Mouse (Mus musculus) gastrocnemius, postnatal 10 days (tissue): ENCODE results near the gene Gm9040. TPM values are rescaled to one million over a fixed set of nuclear protein-coding genes. Genes with fewer than 3 reads are reported as not detected.
A peak's percentile ranks its signal among the peaks of the same experiment; 100 is the strongest.
"Not testable (repeated sequence)": the region's sequence is repeated elsewhere in the genome, so short reads cannot be mapped to it uniquely, and the experiment has no call there.

Source experiments
- DNase-seq: peaks from one replicate; pipeline ENCODE4 v3.0.0; 2021; ENCODE audit warnings: mixed read lengths
- long read RNA-seq, 2 experiments: library from polyadenylated mRNA; stranded (forward); transcript quantifications; one replicate each; pipeline ENCODE4 v2.0.0; 2021
- total RNA-seq, 2 experiments: library from RNA; stranded (reverse); gene quantifications; 2 replicates each; pipeline ENCODE4 v1.2.3; 2021

Gene Gm9040
- not detected for total RNA-seq
- long read RNA-seq, experiment 1 = 0 reads
- long read RNA-seq, experiment 2 = 0 reads

GRCm38 (mm10) chr10:118326869-118327268, at the start of gene Gm9040:
Gene Gm9040 (minus strand): TSS chr10:118326969.
- not testable (repeated sequence) for DNase-seq

- DNase-seq = peak; percentile 76
These were observed 43.7 kb upstream of the Gm9040 start for GRCm38 (mm10) chr10:118370443-118370842.

- DNase-seq = no peak
These were observed 42.7 kb upstream of the Gm9040 start for GRCm38 (mm10) chr10:118369518-118369917.

- not testable (repeated sequence) for DNase-seq
These were observed 27.2 kb upstream of the Gm9040 start, which contains the start of gene Gm9049 for GRCm38 (mm10) chr10:118354005-118354404. Gene Gm9049 (minus strand): TSS chr10:118354105.

- DNase-seq = not testable (repeated sequence)
These were observed 21.8 kb upstream of the Gm9040 start, which contains the start of gene Gm9048 for GRCm38 (mm10) chr10:118348579-118348978. Gene Gm9048 (minus strand): TSS chr10:118348679.

DNA sequence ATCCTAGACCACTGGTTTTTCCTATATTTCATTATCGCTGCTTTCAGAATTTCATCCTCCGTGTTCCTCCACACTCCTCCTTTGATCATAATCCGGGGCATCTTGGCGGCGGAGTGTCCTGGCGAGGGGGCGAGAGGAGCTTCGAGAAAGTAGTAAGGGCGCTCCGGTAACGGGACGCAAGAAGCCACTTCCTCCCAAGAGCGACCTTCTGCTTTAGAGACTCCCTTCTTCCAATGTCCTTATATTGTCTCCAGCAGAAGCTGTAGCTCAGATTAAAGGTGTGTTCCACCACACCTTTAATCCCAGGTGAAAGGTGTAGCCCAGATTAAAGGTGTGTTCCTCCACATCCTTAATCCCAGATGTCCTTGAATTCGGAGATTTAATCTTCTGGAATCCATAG, 16.4 kb upstream of the Gm9040 start, which contains the start of gene Gm9046:
TSS of gene Gm9046 (minus strand) at position 101 of the 400 bp plus-strand sequence.
- DNase-seq = not testable (repeated sequence)

- not testable (repeated sequence) for DNase-seq
These were observed 11.0 kb upstream of the Gm9040 start, which contains the start of gene Gm9045 for GRCm38 (mm10) chr10:118337731-118338130. Gene Gm9045 (minus strand): TSS chr10:118337831.

DNA sequence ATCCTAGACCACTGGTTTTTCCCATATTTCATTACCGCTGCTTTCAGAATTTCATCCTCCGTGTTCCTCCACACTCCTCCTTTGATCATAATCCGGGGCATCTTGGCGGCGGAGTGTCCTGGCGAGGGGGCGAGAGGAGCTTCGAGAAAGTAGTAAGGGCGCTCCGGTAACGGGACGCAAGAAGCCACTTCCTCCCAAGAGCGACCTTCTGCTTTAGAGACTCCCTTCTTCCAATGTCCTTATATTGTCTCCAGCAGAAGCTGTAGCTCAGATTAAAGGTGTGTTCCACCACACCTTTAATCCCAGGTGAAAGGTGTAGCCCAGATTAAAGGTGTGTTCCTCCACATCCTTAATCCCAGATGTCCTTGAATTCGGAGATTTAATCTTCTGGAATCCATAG, 5.5 kb upstream of the Gm9040 start, which contains the start of gene Gm9044:
TSS of gene Gm9044 (minus strand) at position 101 of the 400 bp plus-strand sequence.
- DNase-seq = not testable (repeated sequence)

GRCm38 (mm10) chr10:118319024-118319423, 7.7 kb downstream of the Gm9040 start:
- DNase-seq = no peak

- not testable (repeated sequence) for DNase-seq
These were observed 24.6 kb downstream of the Gm9040 start for GRCm38 (mm10) chr10:118302133-118302532.

DNA sequence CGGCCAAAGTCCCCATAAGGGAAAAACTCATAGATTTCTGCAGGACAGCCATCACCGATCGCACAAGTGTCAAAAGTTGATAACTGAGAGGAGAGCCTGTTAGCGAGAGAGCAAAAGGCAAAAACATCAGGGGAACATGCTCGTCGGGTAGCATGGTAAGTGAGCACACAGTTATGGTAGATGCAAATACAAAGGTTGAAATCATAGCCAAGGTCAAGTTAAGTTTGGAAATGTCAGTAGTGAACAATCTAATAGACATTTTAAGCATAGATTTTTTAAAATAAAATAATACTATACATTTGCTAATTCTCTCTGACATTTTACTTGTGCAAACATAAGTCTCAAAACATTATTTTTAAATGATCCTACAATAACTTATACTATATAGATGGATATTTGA, 31.8 kb downstream of the Gm9040 start, which contains the start of gene Iltifb:
TSS of gene Iltifb (minus strand) at position 101 of the 400 bp plus-strand sequence.
- DNase-seq = no peak

DNA sequence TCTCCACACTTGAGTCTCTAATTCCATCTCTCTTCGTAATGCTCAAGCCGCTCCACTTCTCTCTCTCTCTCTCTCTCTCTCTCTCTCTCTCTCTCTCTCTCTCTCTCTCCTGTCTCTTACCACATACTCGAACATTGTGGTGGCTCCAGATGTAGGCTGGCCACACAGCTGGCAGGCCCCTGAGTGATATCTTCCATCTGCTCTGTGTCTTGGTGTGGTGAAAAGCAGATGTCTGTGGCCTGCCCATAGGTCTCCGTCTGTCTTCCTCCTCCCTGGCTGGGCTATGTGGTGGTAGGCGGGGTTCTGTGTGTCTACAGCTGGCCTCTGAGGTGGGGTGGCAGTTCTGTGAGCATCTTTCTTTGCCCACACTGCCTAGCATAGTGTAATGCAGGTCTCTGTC, 43.8 kb downstream of the Gm9040 start:
- DNase-seq = not testable (repeated sequence)

GRCm38 (mm10) chr10:118282565-118282964, 44.2 kb downstream of the Gm9040 start:
- not testable (repeated sequence) for DNase-seq

DNA sequence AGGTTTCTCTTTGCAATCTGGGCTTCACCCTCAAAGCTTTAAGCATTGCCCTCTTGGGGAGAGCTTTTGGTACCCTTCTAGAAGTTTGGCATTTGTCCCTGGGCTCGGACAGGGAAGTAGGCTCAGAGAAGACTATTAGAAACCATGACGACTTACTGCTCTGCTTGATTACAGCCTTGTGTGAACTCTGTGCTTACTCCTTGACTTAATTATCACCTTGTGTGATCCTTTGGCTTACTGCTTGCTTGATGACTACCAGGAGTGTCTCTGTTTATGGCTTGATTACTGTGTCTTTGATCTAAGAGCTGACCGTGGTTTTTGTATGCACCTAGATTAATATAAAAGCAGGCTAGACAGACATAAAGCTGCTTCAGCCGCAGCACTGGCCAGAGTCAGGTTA, 48.7 kb downstream of the Gm9040 start:
- not testable (repeated sequence) for DNase-seq

Other genes with a start within 250 kb of the Gm9040 start
- gene Mdm1, start 185.2 kb downstream of the Gm9040 start, total RNA-seq = 1 to 10 TPM; 3.3 to 5.4 TPM
- gene Il22, start 122.0 kb downstream of the Gm9040 start, total RNA-seq = not detected
- gene Gm32717, start 86.2 kb downstream of the Gm9040 start, total RNA-seq = under 1 TPM; 0.38 to 0.50 TPM
- under 1 TPM; 0.38 to 0.50 TPM for gene Gm32802, start 68.3 kb downstream of the Gm9040 start, total RNA-seq
- gene Iltifb, start 31.9 kb downstream of the Gm9040 start, total RNA-seq = not detected
- not detected for gene Gm9044, start 5.4 kb upstream of the Gm9040 start, total RNA-seq
- not detected for gene Gm9045, start 10.9 kb upstream of the Gm9040 start, total RNA-seq
- gene Gm9046, start 16.3 kb upstream of the Gm9040 start, total RNA-seq = not detected
- gene Gm9048, start 21.7 kb upstream of the Gm9040 start, total RNA-seq = not detected
- not detected for gene Gm9049, start 27.1 kb upstream of the Gm9040 start, total RNA-seq
- gene Ifng, start 114.1 kb upstream of the Gm9040 start, total RNA-seq = not detected